Mouse (Mus musculus) spleen, postnatal 0 days (tissue): ENCODE data around the gene Psmb10. TPM values are rescaled to one million over a fixed set of nuclear protein-coding genes. Genes with fewer than 3 reads are reported as not detected.

Experiments
- polyA plus RNA-seq: library from polyadenylated mRNA; unstranded; fragments of >200 nt; fragmentation: Nextera tagmentation; extraction: Ambion mirVana; gene quantifications from 2 replicates; pipeline ENCODE4 v1.2.1, GENCODE M21; 2015

Gene Psmb10
- 77.1 and 84.1 TPM in 2 replicates for polyA plus RNA-seq

DNA sequence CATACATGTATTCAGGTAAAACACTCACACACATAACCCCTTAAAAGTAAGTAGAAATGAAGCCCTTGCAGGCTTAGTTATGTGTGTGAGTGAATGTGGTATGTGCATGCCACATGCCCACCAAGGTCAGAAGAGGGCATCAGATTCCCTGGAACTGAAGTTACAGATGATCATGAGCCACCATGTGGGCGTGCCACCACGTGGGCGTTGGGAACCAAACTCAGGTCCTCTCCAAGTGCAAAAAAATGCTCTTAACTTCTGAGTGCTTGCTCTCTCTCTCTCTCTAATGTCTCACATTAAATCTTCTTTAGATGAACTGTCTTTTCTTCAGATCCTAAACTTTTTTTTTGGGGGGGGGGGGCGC, at the start of gene Psmb10:
TSS of gene Psmb10 (minus strand) at position 139 of the 364 bp plus-strand sequence.

GRCm38 (mm10) chr8:105979325-105979724, 41.1 kb upstream of the Psmb10 start, which contains the start of gene Dpep3:
Gene Dpep3, minus strand, starts transcription at chr8:105979429.

GRCm38 (mm10) chr8:105965905-105966341, 27.7 kb upstream of the Psmb10 start, which contains the start of gene Slc12a4:
Gene Slc12a4, minus strand, starts transcription at chr8:105966097.

GRCm38 (mm10) chr8:105943321-105943739, 5.1 kb upstream of the Psmb10 start, which contains the start of gene Lcat:
Gene Lcat, minus strand, starts transcription at chr8:105943382.

GRCm38 (mm10) chr8:105933762-105934161, 4.5 kb downstream of the Psmb10 start, which contains the start of gene Ctrl:
Gene Ctrl, minus strand, starts transcription at chr8:105933862.

GRCm38 (mm10) chr8:105900180-105900940, 37.9 kb downstream of the Psmb10 start, which contains the start of gene Pskh1:
Gene Pskh1, plus strand, starts transcription at chr8:105900441.

GRCm38 (mm10) chr8:105893339-105893738, 44.9 kb downstream of the Psmb10 start, which contains the start of gene Nrn1l:
Gene Nrn1l, plus strand, starts transcription at chr8:105893567.

Other genes starting within 250 kb of the Psmb10 start
- 37.3 and 37.4 TPM in 2 replicates for gene Acd, start 237.3 kb downstream of the Psmb10 start, polyA plus RNA-seq
- gene Pard6a, start 237.3 kb downstream of the Psmb10 start, polyA plus RNA-seq = 10.8 and 12.9 TPM in 2 replicates
- gene 4933405L10Rik, start 230.8 kb downstream of the Psmb10 start, polyA plus RNA-seq = not detected in 2 replicates
- 8.8 and 9.2 TPM in 2 replicates for gene Enkd1, start 230.2 kb downstream of the Psmb10 start, polyA plus RNA-seq
- gene Gfod2, start 179.8 kb downstream of the Psmb10 start, polyA plus RNA-seq = 3.8 and 4.0 TPM in 2 replicates
- gene Ranbp10, start 111.1 kb downstream of the Psmb10 start, polyA plus RNA-seq = 43.9 and 49.2 TPM in 2 replicates
- 0.22 and 0.23 TPM in 2 replicates for gene Tsnaxip1, start 110.7 kb downstream of the Psmb10 start, polyA plus RNA-seq
- 21.0 and 21.1 TPM in 2 replicates for gene Cenpt, start 85.2 kb downstream of the Psmb10 start, polyA plus RNA-seq
- gene Thap11, start 83.3 kb downstream of the Psmb10 start, polyA plus RNA-seq = 33.8 and 34.9 TPM in 2 replicates
- 125 and 144 TPM in 2 replicates for gene Nutf2, start 77.9 kb downstream of the Psmb10 start, polyA plus RNA-seq
- 16.4 and 18.2 TPM in 2 replicates for gene Edc4, start 57.6 kb downstream of the Psmb10 start, polyA plus RNA-seq
- 0.46 TPM in 1 of 2 replicates, not detected in the other for gene Nrn1l, start 44.9 kb downstream of the Psmb10 start, polyA plus RNA-seq
- gene Pskh1, start 38.0 kb downstream of the Psmb10 start, polyA plus RNA-seq = 12.7 and 15.0 TPM in 2 replicates
- gene Ctrl, start 4.6 kb downstream of the Psmb10 start, polyA plus RNA-seq = 1.4 and 4.2 TPM in 2 replicates
- gene Lcat, start 4.9 kb upstream of the Psmb10 start, polyA plus RNA-seq = 0.82 and 1.0 TPM in 2 replicates
- 12.0 and 12.9 TPM in 2 replicates for gene Slc12a4, start 27.7 kb upstream of the Psmb10 start, polyA plus RNA-seq
- gene Dpep3, start 41.0 kb upstream of the Psmb10 start, polyA plus RNA-seq = not detected in 2 replicates
- 14.1 and 14.8 TPM in 2 replicates for gene Dus2, start 52.9 kb upstream of the Psmb10 start, polyA plus RNA-seq
- gene Dpep2nb, start 67.5 kb upstream of the Psmb10 start, polyA plus RNA-seq = not detected in 2 replicates
- 9.3 and 9.8 TPM in 2 replicates for gene Ddx28, start 73.4 kb upstream of the Psmb10 start, polyA plus RNA-seq
- 6.7 and 6.9 TPM in 2 replicates for gene Nfatc3, start 120.4 kb upstream of the Psmb10 start, polyA plus RNA-seq
- 0.51 and 0.56 TPM in 2 replicates for gene Esrp2, start 198.5 kb upstream of the Psmb10 start, polyA plus RNA-seq
- 7.2 and 9.4 TPM in 2 replicates for gene Pla2g15, start 212.0 kb upstream of the Psmb10 start, polyA plus RNA-seq
- 10.7 and 12.3 TPM in 2 replicates for gene Slc7a6, start 230.4 kb upstream of the Psmb10 start, polyA plus RNA-seq